Mouse (Mus musculus) stomach, postnatal 0 days (tissue): ENCODE data around the gene Mapk11. TPM values are rescaled to one million over a fixed set of nuclear protein-coding genes. Genes with fewer than 3 reads are reported as not detected.

Experiments used
- ATAC-seq: fragments of 200-750 bp; cut with Nextera tagmentation; 2 replicates; pipeline ENCODE4 v1.8.0; 2017; ENCODE audit not compliant: low FRiP score, low TSS enrichment
- DNase-seq: peaks from one replicate; pipeline ENCODE4 v3.0.0-alpha.2; 2016; ENCODE audit warnings: low spot score
- H3K27ac ChIP-seq: fragments of 300-500 bp; sonication (generic); replicated peaks from 2 replicates; pipeline ENCODE4 v1.5.1; 2014; ENCODE audit warnings: mild to moderate bottlenecking, control low read depth
- H3K27me3 ChIP-seq: fragments of 300-500 bp; sonication (generic); 2 replicates; pipeline ENCODE4 v1.6.1; 2014; ENCODE audit warnings: low read length; ENCODE audit not compliant: control insufficient read depth, insufficient read depth
- H3K36me3 ChIP-seq: fragments of 300-500 bp; sonication (generic); 2 replicates; pipeline ENCODE4 v1.6.1; 2014; ENCODE audit warnings: low read length, mixed read lengths; ENCODE audit not compliant: control insufficient read depth, insufficient read depth
- H3K4me1 ChIP-seq: fragments of 300-500 bp; sonication (generic); replicated peaks from 2 replicates; pipeline ENCODE4 v1.6.1; 2014; ENCODE audit warnings: antibody characterized with exemption; ENCODE audit not compliant: control insufficient read depth, insufficient read depth
- H3K4me2 ChIP-seq: fragments of 300-500 bp; sonication (generic); replicated peaks from 2 replicates; pipeline ENCODE4 v1.6.1; 2014; ENCODE audit warnings: low read depth, mild to moderate bottlenecking, control low read depth, moderate library complexity
- H3K4me3 ChIP-seq: fragments of 300-500 bp; sonication (generic); 2 replicates; pipeline ENCODE4 v1.5.1; 2014; ENCODE audit warnings: low read depth, low read length, control low read depth
- H3K9ac ChIP-seq: fragments of 300-500 bp; sonication (generic); 2 replicates; pipeline ENCODE4 v1.6.1; 2014; ENCODE audit warnings: mild to moderate bottlenecking, low read length, control low read depth, mixed read lengths
- H3K9me3 ChIP-seq: fragments of 300-500 bp; sonication (generic); 2 replicates; pipeline ENCODE4 v1.6.1; 2016; ENCODE audit warnings: low read length; ENCODE audit not compliant: control insufficient read depth
- CTCF ChIP-seq: IDR thresholded peaks from 2 replicates; pipeline ENCODE4 v1.5.1; 2016; ENCODE audit warnings: antibody characterized with exemption, low read depth, mild to moderate bottlenecking, moderate library complexity
- EP300 ChIP-seq: optimal IDR thresholded peaks from 2 replicates; pipeline ENCODE3; 2016; ENCODE audit warnings: antibody characterized with exemption
- WGBS: fragments of 180-500 bp; shearing (Covaris S2); extraction: QIAGEN DNeasy Blood & Tissue Kit; methylation state at CpG from one replicate; pipeline ENCODE4 v1.1.7; 2014; 5-methylcytosine and 5-hydroxymethylcytosine counted together
- polyA plus RNA-seq: library from polyadenylated mRNA; unstranded; fragments of >200 nt; fragmentation: Nextera tagmentation; extraction: Ambion mirVana; gene quantifications from 2 replicates; pipeline ENCODE4 v1.2.1, GENCODE M21; 2015

Gene Mapk11
- polyA plus RNA-seq, 1 experiment from 2014 or later, result 2.1 TPM

- H3K9ac ChIP-seq, result peak overlapping the region; percentile 87
- ATAC-seq (peak; percentile 53), DNase-seq (peak; percentile 85)
- no peaks in the 10 kb centered on the region for H3K27me3 ChIP-seq
- H3K36me3 ChIP-seq, result no peaks in the 10 kb centered on the region
- no peak for TF ChIP-seq CTCF
- TF ChIP-seq EP300, result no peak
- WGBS, result 49% methylated on average over 4 of the region's 4 CpGs
- H3K4me3 ChIP-seq, result peak overlapping the region; percentile 88; the same call in 1 of the 2 replicates
- H3K4me1 ChIP-seq, result peaks cover 29% of the 10 kb centered on the region
- no peaks in the 10 kb centered on the region for H3K9me3 ChIP-seq
- peak overlapping the region; percentile 95 for H3K27ac ChIP-seq
- peak overlapping the region; percentile 83 for H3K4me2 ChIP-seq
Observed at GRCm38 (mm10) chr15:89177576-89178259, 28.3 kb upstream of the Mapk11 start.

GRCm38 (mm10) chr15:89177121-89177520 lies 27.7 kb upstream of the Mapk11 start:
- Histone ChIP-seq H3K27me3 (no peaks in the 10 kb centered on the region), H3K9me3 (no peaks in the 10 kb centered on the region), H3K4me3 (0 out of 2 replicates have a peak overlapping the region, but pooled peaks have one; percentile 1), H3K4me2 (peak overlapping the region; percentile 83), H3K27ac (peak overlapping the region; percentile 95), H3K4me1 (peaks cover 29% of the 10 kb centered on the region), H3K9ac (peak overlapping the region; percentile 58), H3K36me3 (no peaks in the 10 kb centered on the region)
- DNase-seq (peak; percentile 90), ATAC-seq (0 out of 2 replicates have a peak, but pooled peaks have one; percentile 8)
- WGBS, result 3% methylated on average over 5 of the region's 5 CpGs
- no peak for TF ChIP-seq EP300
- no peak for TF ChIP-seq CTCF

GRCm38 (mm10) chr15:89175411-89176155 lies 26.2 kb upstream of the Mapk11 start:
- peak overlapping the region; percentile 25 for H3K4me2 ChIP-seq
- 52% methylated on average over 13 of the region's 13 CpGs for WGBS
- DNase-seq (no peak), ATAC-seq (no peak)
- no peaks in the 10 kb centered on the region for H3K9me3 ChIP-seq
- peak overlapping the region; percentile 95 for H3K27ac ChIP-seq
- no peaks in the 10 kb centered on the region for H3K36me3 ChIP-seq
- H3K27me3 ChIP-seq, result no peaks in the 10 kb centered on the region
- peaks cover 27% of the 10 kb centered on the region for H3K4me1 ChIP-seq
- no peak overlapping the region for H3K9ac ChIP-seq
- no peak overlapping the region for H3K4me3 ChIP-seq
- TF ChIP-seq CTCF, result no peak
- TF ChIP-seq EP300, result no peak

GRCm38 (mm10) chr15:89174889-89175339 lies 25.5 kb upstream of the Mapk11 start:
- TF ChIP-seq CTCF (no peak), EP300 (no peak)
- H3K27ac ChIP-seq, result peak overlapping the region; percentile 95
- no peak overlapping the region for H3K4me3 ChIP-seq
- H3K36me3 ChIP-seq, result no peaks in the 10 kb centered on the region
- no peaks in the 10 kb centered on the region for H3K27me3 ChIP-seq
- no peaks in the 10 kb centered on the region for H3K9me3 ChIP-seq
- peak overlapping the region; percentile 100 for H3K4me2 ChIP-seq
- 42% methylated on average over 11 of the region's 11 CpGs for WGBS
- DNase-seq, result no peak
- no peak for ATAC-seq
- peaks cover 31% of the 10 kb centered on the region for H3K4me1 ChIP-seq
- no peak overlapping the region; the same call in 1 of the 2 replicates for H3K9ac ChIP-seq

GRCm38 (mm10) chr15:89173906-89174214 lies 24.4 kb upstream of the Mapk11 start:
- peak overlapping the region; percentile 100 for H3K4me2 ChIP-seq
- H3K9ac ChIP-seq, result peak overlapping the region; percentile 71
- no peaks in the 10 kb centered on the region for H3K36me3 ChIP-seq
- H3K27ac ChIP-seq, result peak overlapping the region; percentile 95
- 4% methylated on average over 8 of the region's 15 CpGs for WGBS
- TF ChIP-seq CTCF (0 out of 2 replicates have a peak, but pooled peaks have one; percentile 6), EP300 (no peak)
- H3K27me3 ChIP-seq, result no peaks in the 10 kb centered on the region
- H3K4me3 ChIP-seq, result peak overlapping the region; percentile 57
- peak; percentile 88 for DNase-seq
- H3K9me3 ChIP-seq, result no peaks in the 10 kb centered on the region
- ATAC-seq, result peak; percentile 72
- H3K4me1 ChIP-seq, result peaks cover 41% of the 10 kb centered on the region
